In genomic region chr19:32723817-32724216, GRCm38 (mm10) we compare ENCODE assay signal across 19 mouse cellular contexts. TPM values are rescaled to one million over a fixed set of nuclear protein-coding genes. Genes with fewer than 3 reads are reported as not detected.
DNase-seq lines count a peak whose midpoint lies in the region; ATAC-seq lines count a peak whose summit lies in the region.
"Had no signal": no experiment of that assay in that cellular context is flagged by ENCODE, and none has a peak within 500 bp of the region (broad histone marks: within the 10 kb centered on the region; RNA-seq: fewer than 3 reads in every experiment).

No protein-coding gene starts in this region.

- WGBS in kidney, embryonic 15.5 days = 11% methylated on average over 7 of the region's 7 CpGs
- 7% methylated on average over 7 of the region's 7 CpGs for WGBS in neural tube, embryonic 11.5 days

- peaks cover 31% of the 10 kb centered on the region for H3K4me1 ChIP-seq in kidney, embryonic 15.5 days
- H3K4me1 ChIP-seq in neural tube, embryonic 11.5 days (ENCODE audit: control insufficient read depth, insufficient read depth, low read length) = peaks cover 21% of the 10 kb centered on the region
- H3K4me1 ChIP-seq: megakaryocyte, embryonic 14.5 days had no signal

- H3K4me3 ChIP-seq in kidney, embryonic 15.5 days (replicated peaks) = no peak overlapping the region
- H3K4me3 ChIP-seq in neural tube, embryonic 11.5 days (ENCODE audit: low read depth, low read length) = no peak overlapping the region
- H3K4me3 ChIP-seq: forebrain, embryonic 10.5 days; heart, embryonic 13.5 days; layer of hippocampus, adult 2 months; left cerebral cortex, adult 2 months; limb, embryonic 10.5 days; megakaryocyte, embryonic 14.5 days had no signal

- H3K36me3 ChIP-seq in kidney, embryonic 15.5 days = no peaks in the 10 kb centered on the region
- H3K36me3 ChIP-seq in neural tube, embryonic 11.5 days (ENCODE audit: control insufficient read depth, insufficient read depth, low read length) = no peaks in the 10 kb centered on the region
- H3K36me3 ChIP-seq: forebrain, embryonic 10.5 days; heart, embryonic 13.5 days; limb, embryonic 10.5 days had no signal

- H3K27ac ChIP-seq in kidney, embryonic 15.5 days = peak overlapping the region; percentile 39
- no peak overlapping the region for H3K27ac ChIP-seq in neural tube, embryonic 11.5 days (ENCODE audit: low read depth, low read length)
- H3K27ac ChIP-seq: forebrain, embryonic 10.5 days; heart, embryonic 13.5 days; layer of hippocampus, adult 2 months; left cerebral cortex, adult 2 months; limb, embryonic 10.5 days had no signal

- no peak overlapping the region for H3K9ac ChIP-seq in kidney, embryonic 15.5 days
- H3K9ac ChIP-seq in neural tube, embryonic 11.5 days (ENCODE audit: low read length) = no peak overlapping the region
- H3K9ac ChIP-seq: heart, embryonic 13.5 days had no signal

- ATAC-seq in kidney, embryonic 15.5 days (replicated peaks; ENCODE audit: low FRiP score) = peak; percentile 64; the same call in 1 of the 2 replicates
- ATAC-seq in neural tube, embryonic 11.5 days (ENCODE audit: insufficient read depth, low FRiP score, low TSS enrichment) = no peak; the same call in 1 of the 2 replicates

- H3K4me2 ChIP-seq in kidney, embryonic 15.5 days = no peak overlapping the region
- H3K4me2 ChIP-seq in neural tube, embryonic 11.5 days (ENCODE audit: low read depth) = no peak overlapping the region
- H3K4me2 ChIP-seq: heart, embryonic 13.5 days had no signal

- H3K9me3 ChIP-seq in kidney, embryonic 15.5 days (replicated peaks) = 0 out of 2 replicates have a peak, but pooled peaks cover 3% of the 10 kb centered on the region
- H3K9me3 ChIP-seq in neural tube, embryonic 11.5 days (ENCODE audit: control insufficient read depth, low read length) = no peaks in the 10 kb centered on the region
- H3K9me3 ChIP-seq: forebrain, embryonic 10.5 days; heart, embryonic 13.5 days; limb, embryonic 10.5 days; megakaryocyte, embryonic 14.5 days had no signal

- no peak for DNase-seq in kidney, adult 11 months
- peak; percentile 56 for DNase-seq in ES-CJ7 (ENCODE audit: low read depth, low spot score)
- DNase-seq in ZHBTc4 (ENCODE audit: low read depth, low spot score) = peak; percentile 34
- peak; percentile 30 for DNase-seq in neural tube, embryonic 11.5 days (ENCODE audit: low spot score)
- no peak for DNase-seq in thymus, postnatal 36 days
- no peak for DNase-seq in cerebellum, postnatal 4 days (ENCODE audit: low spot score in 2 of 2)
- DNase-seq: adrenal gland, adult 2 months; cerebellum, adult 8-10 months; kidney, adult 9 months; lung, adult 18-20 months; lung, postnatal 14 days; thymus, postnatal 4 days had no signal

- H3K27me3 ChIP-seq in kidney, embryonic 15.5 days = 0 out of 2 replicates have a peak, but pooled peaks cover 3% of the 10 kb centered on the region
- no peaks in the 10 kb centered on the region for H3K27me3 ChIP-seq in neural tube, embryonic 11.5 days (ENCODE audit: control insufficient read depth, insufficient read depth, low read length)

RNA-seq across cellular contexts. Expression of gene Atad1, which starts 15.8 kb away (rescaled TPM):
- 82.5 and 85.7 TPM in 2 replicates for polyA plus RNA-seq in kidney, embryonic 15.5 days (2015; fragmentation: Nextera tagmentation; extraction: Ambion mirVana)
- 101 and 105 TPM in 2 replicates for polyA plus RNA-seq in neural tube, embryonic 11.5 days (2014; fragmentation: Nextera tagmentation; extraction: Ambion mirVana)

RNA-seq across cellular contexts. Expression of gene Pten, which starts 33.5 kb away (rescaled TPM):
- polyA plus RNA-seq in kidney, embryonic 15.5 days (2015; fragmentation: Nextera tagmentation; extraction: Ambion mirVana) = 8.3 and 8.7 TPM in 2 replicates
- polyA plus RNA-seq in neural tube, embryonic 11.5 days (2014; fragmentation: Nextera tagmentation; extraction: Ambion mirVana) = 8.2 and 8.3 TPM in 2 replicates

Comparison
In these comparisons a context has a peak if more than half of its experiments do, and no peak if none do; other contexts are left out.
1. DNase-seq: peak in ES-CJ7 (single experiment), ZHBTc4 (single experiment) and neural tube, embryonic 11.5 days (single experiment); none in kidney, adult 11 months (single experiment), thymus, postnatal 36 days (0 of 2) and cerebellum, postnatal 4 days (0 of 2).